Mouse (Mus musculus): ENCODE data around the gene Srr.

The Srr gene

GRCm38 (mm10) chr11:74902416-74902815, 23.3 kb downstream of the Srr start:
- no peak for DNase-seq

GRCm38 (mm10) chr11:74901555-74901954, 24.2 kb downstream of the Srr start:
- no peak for DNase-seq

DNA sequence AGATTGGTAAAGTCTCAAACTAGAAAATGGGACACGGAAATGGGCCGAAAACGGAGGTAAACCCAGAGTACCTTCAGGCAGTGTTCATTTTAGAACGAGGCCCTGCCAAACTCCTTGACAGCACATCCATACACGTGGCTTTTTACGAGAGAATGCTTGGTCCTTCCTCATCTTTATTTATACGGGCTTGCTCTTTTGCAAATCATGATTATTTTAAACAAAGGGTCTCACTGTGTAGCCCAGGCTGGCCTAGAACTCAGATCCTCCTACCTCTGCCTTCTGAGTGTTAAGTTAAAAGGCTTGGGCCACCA, 27.3 kb downstream of the Srr start:
- no peak for DNase-seq

DNA sequence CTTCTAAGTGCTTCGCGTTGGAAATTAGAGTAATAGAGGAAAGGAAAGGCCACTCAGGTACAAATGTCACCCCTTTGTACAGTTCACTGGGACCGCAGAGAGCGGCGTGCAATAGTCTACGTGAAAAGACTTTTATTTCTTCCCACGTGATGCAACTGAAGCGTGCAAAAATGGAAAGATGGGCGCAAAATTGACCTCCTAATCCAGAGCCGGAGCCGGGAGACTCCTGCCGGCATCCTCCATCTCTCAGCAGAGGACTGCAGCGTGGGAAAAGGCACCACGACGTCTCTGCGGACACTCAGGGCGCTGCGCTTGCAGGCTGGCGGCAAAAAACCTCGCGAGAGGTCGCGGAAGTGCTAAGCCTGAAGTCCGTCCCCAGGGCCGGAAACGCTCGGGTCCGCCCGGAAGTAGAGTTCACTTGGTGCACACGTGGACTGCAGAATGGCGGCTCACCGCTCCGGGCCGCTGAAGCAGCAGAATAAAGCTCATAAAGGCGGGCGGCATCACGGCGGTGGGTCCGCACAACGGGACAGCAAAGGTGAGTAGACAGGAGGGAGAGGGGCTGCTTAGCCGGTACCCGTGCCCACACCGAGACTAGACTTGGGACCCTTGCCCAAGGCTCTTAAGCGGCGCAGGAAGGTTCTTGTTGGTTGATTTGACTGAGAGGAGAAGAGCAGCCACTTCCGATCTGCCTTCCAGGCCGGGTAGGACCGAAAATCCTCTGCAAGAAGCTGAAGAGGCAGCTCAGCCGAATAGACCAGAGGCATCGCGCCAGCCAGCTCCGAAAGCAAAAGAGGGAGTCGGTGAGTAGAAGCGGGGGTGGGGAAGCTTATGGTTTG, 27.9 kb downstream of the Srr start, which contains the start of gene Tsr1:
Gene Tsr1, plus strand, starts transcription at position 394 of the 839 bp plus-strand sequence.
- DNase-seq, result peak; percentile 91

- peak; percentile 73 for DNase-seq
These were observed 28.7 kb downstream of the Srr start, which contains the start of gene Sgsm2 for GRCm38 (mm10) chr11:74896901-74897677. TSS of gene Sgsm2 (minus strand) at chr11:74897060.

DNA sequence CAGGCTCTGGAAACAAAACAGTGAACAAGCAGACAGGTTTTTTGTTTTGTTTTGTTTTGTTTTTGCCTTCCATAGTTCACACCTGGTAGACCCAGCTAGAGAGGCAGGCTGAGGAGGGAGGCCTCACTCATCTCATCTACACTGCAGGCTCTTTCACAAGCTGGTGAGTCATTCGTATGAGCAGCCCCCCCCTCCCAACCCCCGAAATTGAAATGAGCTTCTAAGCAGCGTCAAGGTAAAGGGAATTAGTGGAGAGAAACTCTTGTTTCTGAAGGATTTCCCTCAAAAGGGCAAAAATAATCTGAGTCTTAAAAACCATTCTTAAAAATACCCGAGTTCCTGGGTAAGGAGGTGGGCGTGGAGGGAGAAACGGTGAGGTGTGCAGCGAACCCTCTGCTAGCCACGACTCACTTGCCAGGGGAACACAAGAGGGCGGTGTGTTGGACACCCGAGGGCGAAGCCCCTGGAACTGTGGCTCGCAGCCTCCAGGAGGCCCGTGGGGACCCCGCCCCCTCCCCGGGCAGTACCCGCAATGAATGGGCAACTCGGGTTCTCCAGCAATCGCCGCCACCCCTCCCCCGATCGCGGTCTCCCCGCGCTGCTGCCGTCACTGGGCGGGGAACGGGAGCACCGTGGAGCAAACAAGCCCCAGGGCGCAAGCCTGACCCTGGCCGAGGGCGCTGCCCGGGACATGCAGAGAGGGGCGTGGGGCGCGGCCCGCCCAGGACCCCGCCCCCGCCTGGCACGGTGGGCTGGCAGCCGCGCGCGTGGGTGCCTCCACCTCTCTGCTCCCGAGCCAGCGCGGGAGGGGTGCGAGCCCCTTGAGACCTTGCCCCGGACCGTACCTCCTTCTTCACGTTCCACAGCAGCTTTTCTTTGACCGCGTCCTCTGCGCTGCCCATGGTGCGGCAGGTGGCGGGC, 29.5 kb downstream of the Srr start:
- DNase-seq, result peak; percentile 78

DNA sequence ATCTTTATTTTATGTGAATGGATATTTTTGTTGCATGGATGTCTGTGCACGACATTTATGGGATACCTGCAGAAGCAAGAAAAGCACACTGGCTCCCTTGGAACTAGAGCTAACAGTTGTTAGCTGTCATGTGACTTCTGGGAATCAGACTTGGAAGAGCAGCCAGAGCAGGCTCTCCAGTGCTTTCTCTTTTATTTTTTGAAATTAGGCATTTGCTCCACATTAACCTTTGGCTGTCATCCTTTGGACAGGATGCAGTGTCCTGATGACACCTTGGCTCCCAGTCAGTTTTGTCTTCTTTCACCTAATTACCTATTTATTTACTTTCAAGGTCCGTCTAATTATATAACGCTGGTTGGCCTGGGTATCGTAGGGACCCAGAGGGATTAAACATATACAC, 31.1 kb downstream of the Srr start:
- DNase-seq, result no peak

GRCm38 (mm10) chr11:74883098-74883497, 42.6 kb downstream of the Srr start:
- peak; percentile 79 for DNase-seq

DNA sequence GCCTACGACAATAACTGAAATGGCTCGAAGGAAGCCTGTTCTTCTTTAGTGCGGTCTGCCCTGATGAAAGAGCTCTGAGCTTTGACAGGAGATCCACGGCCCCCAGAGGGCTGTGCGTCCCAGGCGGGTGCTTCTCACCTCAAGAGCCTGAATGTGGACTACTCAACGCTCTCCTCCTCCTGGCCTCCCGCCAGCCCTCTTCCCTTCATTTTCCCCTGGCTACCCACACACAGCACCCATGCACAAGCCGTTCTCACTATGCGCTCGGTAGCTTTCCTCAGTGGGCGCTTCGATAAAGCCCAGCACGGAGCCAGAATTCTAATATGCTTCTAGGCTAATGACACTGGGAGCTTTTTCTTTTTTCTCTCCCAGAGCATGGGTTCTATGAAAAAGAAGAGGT, 43.8 kb downstream of the Srr start:
- no peak for DNase-seq

DNA sequence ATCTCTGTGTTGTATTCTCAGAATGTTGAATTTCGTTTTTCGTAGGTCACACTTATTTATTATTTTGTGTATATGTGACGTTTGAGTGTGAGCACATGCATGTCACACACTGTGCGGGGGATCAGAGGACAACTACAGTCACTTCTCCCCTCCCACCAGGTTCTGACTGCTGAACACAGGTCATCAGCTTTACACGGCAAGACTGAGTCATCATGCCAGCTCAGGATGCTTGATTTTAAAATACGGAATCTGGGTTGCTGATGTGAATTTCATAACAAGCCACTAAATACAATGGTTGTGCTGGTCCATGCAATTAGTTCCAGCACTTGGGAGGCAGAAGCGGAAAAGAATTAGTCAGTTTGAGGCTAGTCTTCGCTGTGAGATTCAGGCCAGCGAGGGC, 44.7 kb downstream of the Srr start:
- no peak for DNase-seq

DNA sequence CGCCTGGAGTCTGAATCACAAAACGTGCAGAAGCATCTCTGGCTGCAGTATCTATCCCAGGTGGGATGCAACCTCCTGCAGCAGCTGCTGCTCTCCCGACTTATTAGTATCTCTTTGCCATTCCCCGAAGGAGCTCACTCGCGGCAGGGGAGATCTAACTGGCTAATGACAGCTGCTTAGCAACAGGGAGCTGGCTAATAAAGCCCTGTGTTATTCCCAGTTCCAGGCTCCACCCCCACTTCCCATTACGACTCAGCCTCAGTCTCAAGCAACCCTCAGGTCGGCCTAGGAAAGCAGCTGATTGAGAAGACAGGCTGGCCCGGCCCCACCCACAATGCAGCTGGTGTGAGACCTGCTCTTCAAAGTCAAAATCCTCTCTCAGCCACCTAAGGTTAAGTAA, 48.9 kb downstream of the Srr start:
- peak; percentile 82 for DNase-seq

DNA sequence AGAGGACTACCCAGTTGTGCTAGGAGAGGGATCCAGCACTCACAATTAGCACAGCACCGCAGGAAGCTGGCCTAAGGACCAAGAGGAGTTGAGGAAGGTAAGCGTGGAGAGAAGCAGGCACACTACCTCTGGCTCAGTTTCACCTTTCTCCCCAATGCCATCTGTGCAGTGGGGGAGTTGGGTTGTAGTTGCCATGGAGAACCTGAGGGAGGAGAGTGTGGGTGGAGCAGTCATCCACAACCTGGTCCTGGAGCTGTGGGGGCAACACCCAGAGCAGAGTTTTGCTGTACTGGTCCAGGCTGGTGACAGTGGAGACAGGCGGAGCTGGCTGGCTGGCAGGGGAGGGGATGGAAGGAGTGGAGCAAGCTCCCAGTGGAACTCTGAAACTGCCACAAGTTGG, 51.1 kb downstream of the Srr start:
- peak; percentile 74 for DNase-seq

DNA sequence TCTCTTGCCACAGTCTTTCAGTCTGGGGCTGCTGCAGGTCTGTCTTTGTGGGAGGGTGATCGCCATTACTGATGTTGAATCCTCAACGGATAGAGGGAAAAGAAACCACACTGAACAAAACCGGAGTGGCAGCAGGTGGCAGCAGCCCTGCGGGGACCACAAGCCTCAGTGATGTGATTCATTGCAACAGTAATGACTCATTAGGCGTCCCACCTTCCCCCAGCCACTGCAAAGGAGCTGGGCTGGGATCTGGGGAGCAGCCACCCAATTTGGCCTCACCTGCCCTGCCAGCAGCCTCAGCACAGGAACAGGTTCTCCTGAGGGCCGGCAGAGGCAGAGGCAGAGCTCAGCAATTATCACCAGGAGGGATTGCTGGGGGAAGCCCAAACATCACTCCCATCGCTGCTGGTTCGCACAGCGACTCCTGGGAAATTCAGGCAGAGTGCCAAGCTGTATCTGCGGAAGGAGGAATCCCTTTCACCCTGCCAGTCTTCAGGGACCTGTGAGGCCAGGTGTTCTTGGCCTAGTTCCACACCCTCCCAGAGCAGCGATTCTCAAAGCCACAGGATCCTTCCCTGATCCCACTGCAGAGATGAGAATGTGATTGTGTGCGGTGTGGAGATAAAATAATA, 54.6 kb downstream of the Srr start:
- DNase-seq, result no peak

GRCm38 (mm10) chr11:74870544-74870943, 55.2 kb downstream of the Srr start:
- DNase-seq, result no peak

DNA sequence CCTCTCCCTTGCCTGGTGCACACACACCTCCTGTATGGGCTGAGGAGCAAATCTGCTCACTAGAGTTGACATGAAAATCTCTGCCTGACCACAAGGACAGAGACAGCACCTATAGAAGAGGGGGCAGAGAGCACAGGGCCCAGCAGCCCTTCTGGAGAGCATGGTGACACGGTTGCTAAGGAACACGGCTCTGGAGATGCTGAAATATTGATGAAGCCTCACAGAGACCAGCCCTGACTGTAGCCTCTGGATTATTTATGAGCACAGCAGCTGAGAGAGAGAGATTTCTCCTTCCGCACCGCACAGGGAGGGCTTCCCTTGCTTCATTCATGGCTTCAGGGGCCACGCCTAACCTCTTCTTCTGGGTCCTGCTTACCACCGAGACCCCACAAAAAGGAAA, 56.1 kb downstream of the Srr start:
- no peak for DNase-seq

DNA sequence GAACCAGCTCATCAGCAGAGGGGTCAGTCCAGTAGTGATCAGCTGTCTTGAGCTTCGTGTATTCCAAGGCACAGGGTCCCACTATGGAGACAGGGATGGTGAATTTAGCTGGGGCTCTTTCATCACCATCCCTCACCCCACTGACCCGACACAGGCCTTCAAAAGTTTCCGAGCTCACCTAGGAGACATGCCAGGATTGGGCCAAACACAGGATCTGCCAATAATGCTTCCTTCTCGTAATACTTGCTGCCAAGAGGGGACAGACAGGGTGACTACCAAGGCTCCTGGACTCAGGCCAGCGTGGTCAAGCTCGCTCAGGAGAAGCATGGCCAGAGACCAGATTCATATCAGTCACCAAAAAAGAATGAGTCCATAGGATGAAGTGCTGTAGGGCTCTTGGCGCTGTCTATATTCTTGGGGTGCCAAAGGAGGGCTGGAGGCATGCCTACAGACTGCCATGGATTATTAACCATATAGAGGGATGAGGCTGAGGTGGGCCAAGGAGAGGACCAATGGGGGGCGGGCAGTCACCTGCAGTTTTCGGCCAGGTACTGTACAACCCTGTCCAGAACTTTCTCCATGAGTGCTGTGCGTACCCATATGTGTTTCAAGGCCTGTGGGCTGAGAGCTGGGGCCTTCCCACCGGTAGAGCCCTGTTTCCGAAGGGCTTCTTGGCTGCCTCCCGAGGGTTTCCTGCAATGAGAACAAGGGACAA, 57.5 kb downstream of the Srr start:
- peak; percentile 74 for DNase-seq

GRCm38 (mm10) chr11:74867181-74867580, 58.6 kb downstream of the Srr start:
- DNase-seq, result peak; percentile 97

DNA sequence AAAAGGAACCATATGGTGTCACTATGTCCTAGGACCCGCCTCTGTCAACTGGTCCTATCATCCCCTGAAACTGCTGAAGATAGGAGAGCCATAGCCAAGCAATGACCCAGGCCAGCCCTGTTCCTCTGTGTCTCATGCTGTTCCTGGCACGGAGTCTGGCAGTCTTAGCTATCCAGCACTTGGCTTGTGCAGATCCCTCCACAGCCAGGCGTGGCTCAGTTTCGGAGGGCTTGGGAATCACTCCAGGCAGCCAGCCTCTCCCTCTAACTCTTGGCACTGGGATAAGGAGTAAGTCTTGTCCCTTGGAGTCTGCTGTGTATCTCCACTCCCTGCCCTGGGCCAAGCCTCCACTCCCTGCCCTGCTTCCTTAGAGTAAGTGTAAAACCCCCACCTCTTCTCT, 59.1 kb downstream of the Srr start:
- DNase-seq, result peak; percentile 95

DNA sequence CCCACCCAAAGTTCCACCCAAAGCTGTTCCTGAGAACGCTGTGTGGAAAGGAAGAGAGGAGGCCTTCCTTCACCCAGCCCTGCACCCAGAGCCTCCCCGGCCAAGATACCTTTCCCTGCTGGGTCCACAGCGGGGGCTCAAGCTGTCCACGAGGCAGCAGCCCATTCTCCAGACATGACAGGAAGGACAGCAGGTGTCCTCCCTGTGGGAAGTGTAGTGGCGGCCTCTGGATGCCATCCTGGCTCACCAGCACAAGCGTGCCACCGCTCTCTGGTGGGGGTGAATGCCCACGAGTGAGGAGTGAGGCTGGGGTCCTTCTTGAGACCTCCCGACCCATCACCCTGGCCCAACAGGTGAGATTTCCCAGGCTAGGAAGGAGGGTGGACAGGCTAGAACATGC, 60.5 kb downstream of the Srr start:
- DNase-seq, result peak; percentile 52

GRCm38 (mm10) chr11:74864421-74864820, 61.3 kb downstream of the Srr start:
- no peak for DNase-seq

DNA sequence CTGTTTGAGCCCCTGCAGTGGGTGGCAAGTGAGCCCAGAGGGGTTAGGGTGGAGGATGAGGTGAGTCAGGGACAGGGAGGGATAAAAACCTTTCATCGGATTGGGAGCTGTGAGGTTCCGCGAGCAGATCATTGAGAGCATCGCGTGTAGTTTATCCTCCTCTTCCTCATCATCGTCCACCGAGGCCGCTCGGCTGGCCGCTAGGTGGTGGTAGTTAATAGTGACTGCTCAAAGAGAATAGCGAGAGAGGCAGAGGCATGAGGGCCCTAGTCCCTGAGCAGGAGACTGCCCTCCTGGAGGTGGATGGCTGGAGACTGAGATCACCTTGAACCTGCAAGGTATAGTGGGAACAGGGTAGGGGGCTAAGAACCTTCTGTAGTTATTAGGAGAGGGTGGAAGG, 62.3 kb downstream of the Srr start:
- no peak for DNase-seq

DNA sequence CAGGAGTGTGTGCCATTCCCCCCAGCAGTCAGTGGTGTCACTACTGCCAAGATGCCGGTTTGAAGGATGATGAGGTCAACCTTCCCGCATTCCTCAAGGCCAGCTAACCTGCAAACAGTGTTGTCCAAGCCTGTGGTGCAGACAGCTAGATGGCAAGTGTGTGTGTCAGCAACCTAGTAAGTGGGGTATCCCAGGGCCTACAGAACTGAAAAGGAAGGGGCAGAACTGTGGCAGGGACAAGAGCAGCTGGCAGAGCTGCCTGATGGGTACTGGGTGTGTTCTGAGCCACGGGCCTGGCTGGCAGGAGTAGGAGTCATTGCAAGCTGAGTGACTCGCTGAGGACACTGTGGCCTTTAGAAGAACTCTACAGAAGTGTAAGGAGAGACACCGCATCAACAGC, 63.6 kb downstream of the Srr start:
- DNase-seq, result no peak

Measured in cerebellum, adult 9-11 months (tissue).